Mouse (Mus musculus): ENCODE measurements at regions not wholly inside any gene's neighbourhood (a gene's known extent, or its start where the extent isn't known, plus 50 kb on each side); places are given as distances from the start of the nearest gene placed in this dataset.

DNA sequence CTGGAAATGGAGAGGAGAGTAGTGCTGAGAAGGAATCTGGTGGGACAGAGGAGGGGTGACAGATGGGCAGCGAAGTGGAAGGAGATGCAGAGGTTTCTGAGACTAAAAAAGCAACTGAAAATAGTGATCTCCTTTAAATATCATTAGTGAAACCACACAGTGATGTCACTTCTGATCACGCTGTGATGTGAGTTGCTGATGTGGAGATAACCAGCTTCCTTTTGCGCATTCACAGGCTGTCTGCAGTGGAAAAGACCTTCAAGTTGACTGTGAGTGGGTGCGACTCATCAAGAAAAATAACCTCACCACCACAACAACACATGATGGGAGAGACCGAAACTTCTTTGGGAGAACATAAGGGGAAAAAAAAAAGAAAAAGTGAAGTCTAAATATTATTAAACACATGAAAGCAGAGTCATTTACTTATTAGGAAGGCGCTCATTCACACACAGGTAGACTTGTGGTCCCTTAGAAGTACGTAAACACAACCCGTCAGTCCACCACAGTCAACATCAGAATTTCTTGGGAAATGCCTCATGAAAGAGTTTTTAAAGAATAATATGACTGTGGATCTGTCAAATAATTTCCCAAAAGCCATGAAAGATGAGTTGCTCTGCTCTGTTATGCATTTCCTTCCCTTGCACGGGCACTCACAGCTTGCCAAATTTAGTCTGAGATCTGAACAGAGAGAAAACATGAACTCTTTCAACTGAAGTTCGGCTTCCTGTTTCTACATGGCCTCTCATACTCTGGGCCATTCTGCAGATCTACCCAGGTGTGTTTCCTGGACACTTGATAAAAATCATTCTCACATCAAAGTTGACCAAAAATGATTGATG is 329.7 kb upstream of the Satb1 start:
- no peak overlapping the region for H3K4me3 ChIP-seq (replicated peaks in 1 of 3; ENCODE audit: low read depth in 2 of 3, low read length in 2 of 3, poor library complexity in 1 of 3)
- dilution Hi-C loops (cut with MboI; ENCODE audit: extremely low pct_ligation_motif_present, extremely low pct_unique_long_range_greater_than_20kb, low sequenced_read_pairs): no loop called here
- peak; percentile 0 for DNase-seq (ENCODE audit: extremely low read depth)

GRCm38 (mm10) chr17:52150496-52150895 is 317.4 kb upstream of the Satb1 start:
- no peaks in the 10 kb centered on the region for H3K36me3 ChIP-seq (replicated peaks in 1 of 2; ENCODE audit: control insufficient read depth in 1 of 2, insufficient read depth in 1 of 2, low read length in 1 of 2)
- no peaks in the 10 kb centered on the region for H3K79me2 ChIP-seq (replicated peaks; ENCODE audit: control insufficient read depth, extremely low read depth, insufficient read depth, poor library complexity, severe bottlenecking)
- H3K4me3 ChIP-seq (replicated peaks in 1 of 3; ENCODE audit: low read depth in 2 of 3, low read length in 2 of 3, poor library complexity in 1 of 3): no peak overlapping the region
- DNase-seq (ENCODE audit: extremely low read depth): no peak
- H3K9me3 ChIP-seq (replicated peaks; ENCODE audit: low read length): peaks cover 48% of the 10 kb centered on the region
- no peak overlapping the region for H3K4me2 ChIP-seq (ENCODE audit: insufficient read depth, low read depth, poor library complexity, severe bottlenecking)
- H3K4me1 ChIP-seq (ENCODE audit: control insufficient read depth in 1 of 2, insufficient read depth in 2 of 2): no peaks in the 10 kb centered on the region
- no peak for TF ChIP-seq ETS1 (conservative IDR thresholded peaks at IDR 0.05; ENCODE audit: low read depth, low read length)
- no peak for TF ChIP-seq BHLHE40 (IDR thresholded peaks at IDR 0.05; ENCODE audit: low read depth, low read length)
- no peak for TF ChIP-seq EP300 (IDR thresholded peaks at IDR 0.05; ENCODE audit: low read length)
- TF ChIP-seq ELF1 (IDR thresholded peaks at IDR 0.05; ENCODE audit: low read depth, low read length): no peak
- no peak for TF ChIP-seq POLR2AphosphoS2 (IDR thresholded peaks at IDR 0.05; ENCODE audit: low read depth, low read length)
- dilution Hi-C loops (cut with MboI; ENCODE audit: extremely low pct_ligation_motif_present, extremely low pct_unique_long_range_greater_than_20kb, low sequenced_read_pairs): no loop called here
- no peak overlapping the region for H3K9ac ChIP-seq (ENCODE audit: insufficient read depth, low read depth)
- no peaks in the 10 kb centered on the region for H3K27me3 ChIP-seq (replicated peaks)
- in situ Hi-C loops (cut with MboI; ENCODE audit: low pct_ligation_motif_present, low pct_unique_long_range_greater_than_20kb, low sequenced_read_pairs): no loop called here
- no peak overlapping the region for H3K27ac ChIP-seq (ENCODE audit: insufficient read depth, low read depth)

More for the DNA sequence above, 329.7 kb upstream of the Satb1 start:
- Histone ChIP-seq H3K79me2 (replicated peaks; ENCODE audit: control insufficient read depth, extremely low read depth, insufficient read depth, poor library complexity, severe bottlenecking) (no peaks in the 10 kb centered on the region), H3K36me3 (replicated peaks in 1 of 2; ENCODE audit: control insufficient read depth in 1 of 2, insufficient read depth in 1 of 2, low read length in 1 of 2) (no peaks in the 10 kb centered on the region), H3K27me3 (replicated peaks) (no peaks in the 10 kb centered on the region), H3K9ac (ENCODE audit: insufficient read depth, low read depth) (no peak overlapping the region), H3K9me3 (replicated peaks; ENCODE audit: low read length) (peaks cover 53% of the 10 kb centered on the region), H3K4me2 (ENCODE audit: insufficient read depth, low read depth, poor library complexity, severe bottlenecking) (no peak overlapping the region), H3K4me1 (ENCODE audit: control insufficient read depth in 1 of 2, insufficient read depth in 2 of 2) (no peaks in the 10 kb centered on the region), H3K27ac (ENCODE audit: insufficient read depth, low read depth) (no peak overlapping the region)
- TF ChIP-seq ETS1 (conservative IDR thresholded peaks at IDR 0.05; ENCODE audit: low read depth, low read length) (peak; percentile 19; the same call in 1 of the 2 replicates), NELFE (IDR thresholded peaks at IDR 0.05; ENCODE audit: low read depth, low read length) (no peak), POLR2A (IDR thresholded peaks at IDR 0.05; ENCODE audit: low read depth, low read length) (no peak)
- in situ Hi-C loops (cut with MboI; ENCODE audit: low pct_ligation_motif_present, low pct_unique_long_range_greater_than_20kb, low sequenced_read_pairs): no loop called here

DNA sequence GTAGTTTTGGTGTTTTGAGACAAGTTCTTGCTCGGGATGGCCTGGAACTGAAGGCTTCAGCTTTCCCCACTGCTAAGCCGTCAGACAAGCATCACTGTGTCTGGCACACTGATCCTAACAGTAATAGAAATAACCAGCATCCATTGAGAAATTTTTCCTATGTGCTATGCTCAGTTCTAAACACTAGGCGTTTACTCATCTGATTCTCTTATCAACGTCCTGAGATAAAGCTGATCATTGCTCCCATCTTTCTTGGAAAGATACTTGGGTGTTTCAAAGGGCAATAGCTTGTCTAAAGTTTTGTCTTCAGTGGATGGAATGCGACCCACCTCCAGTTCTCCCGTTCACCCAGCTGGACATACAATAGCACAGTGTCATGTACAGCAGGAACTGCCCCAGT is 316.7 kb upstream of the Satb1 start:
- in situ Hi-C loops (cut with MboI; ENCODE audit: low pct_ligation_motif_present, low pct_unique_long_range_greater_than_20kb, low sequenced_read_pairs): no loop called here
- dilution Hi-C loops (cut with MboI; ENCODE audit: extremely low pct_ligation_motif_present, extremely low pct_unique_long_range_greater_than_20kb, low sequenced_read_pairs): no loop called here
- DNase-seq (ENCODE audit: extremely low read depth): no peak

More for the DNA sequence above, 316.7 kb upstream of the Satb1 start:
- no peaks in the 10 kb centered on the region for H3K36me3 ChIP-seq (replicated peaks in 1 of 2; ENCODE audit: control insufficient read depth in 1 of 2, insufficient read depth in 1 of 2, low read length in 1 of 2)
- no peaks in the 10 kb centered on the region for H3K27me3 ChIP-seq (replicated peaks)
- H3K4me1 ChIP-seq (ENCODE audit: control insufficient read depth in 1 of 2, insufficient read depth in 2 of 2): no peaks in the 10 kb centered on the region
- H3K4me3 ChIP-seq (replicated peaks in 1 of 3; ENCODE audit: low read depth in 2 of 3, low read length in 2 of 3, poor library complexity in 1 of 3): no peak overlapping the region
- H3K9ac ChIP-seq (ENCODE audit: insufficient read depth, low read depth): no peak overlapping the region
- H3K27ac ChIP-seq (ENCODE audit: insufficient read depth, low read depth): no peak overlapping the region
- H3K4me2 ChIP-seq (ENCODE audit: insufficient read depth, low read depth, poor library complexity, severe bottlenecking): no peak overlapping the region
- H3K9me3 ChIP-seq (replicated peaks; ENCODE audit: low read length): peaks cover 46% of the 10 kb centered on the region
- H3K79me2 ChIP-seq (replicated peaks; ENCODE audit: control insufficient read depth, extremely low read depth, insufficient read depth, poor library complexity, severe bottlenecking): no peaks in the 10 kb centered on the region
- TF ChIP-seq ZKSCAN1 (IDR thresholded peaks at IDR 0.05; ENCODE audit: borderline replicate concordance, low read depth, low read length) (no peak), MAFK (IDR thresholded peaks at IDR 0.05; ENCODE audit: insufficient replicate concordance, low read length) (no peak), E2F4 (IDR thresholded peaks at IDR 0.05; ENCODE audit: insufficient replicate concordance, low read depth, low read length) (no peak), SMC3 (IDR thresholded peaks at IDR 0.05; ENCODE audit: low read depth, low read length) (no peak)

All from CH12.LX (cell line).